Comparison of ENCODE assay signal across 11 mouse cellular contexts in genomic region chr6:6547997-6548396, GRCm38 (mm10). TPM values are rescaled to one million over a fixed set of nuclear protein-coding genes. Genes with fewer than 3 reads are reported as not detected.
DNase-seq lines count a peak whose midpoint lies in the region; ATAC-seq lines count a peak whose summit lies in the region.
"Had no signal": no experiment of that assay in that cellular context is flagged by ENCODE, and none has a peak within 500 bp of the region (broad histone marks: within the 10 kb centered on the region; RNA-seq: fewer than 3 reads in every experiment).

No protein-coding gene starts in this region.

- H3K4me1 ChIP-seq in heart, embryonic 12.5 days (replicated peaks): peaks cover 8% of the 10 kb centered on the region

- no peaks in the 10 kb centered on the region for H3K9me3 ChIP-seq in heart, embryonic 12.5 days (replicated peaks)
- H3K9me3 ChIP-seq: heart, embryonic 15.5 days had no signal

- no peak for ATAC-seq in heart, embryonic 12.5 days (ENCODE audit: insufficient number of reproducible peaks, low FRiP score)

- 46% methylated on average over 5 of the region's 5 CpGs for WGBS in heart, embryonic 12.5 days

- H3K4me3 ChIP-seq in heart, embryonic 12.5 days: no peak overlapping the region
- H3K4me3 ChIP-seq: heart, embryonic 15.5 days had no signal

- H3K27ac ChIP-seq in heart, embryonic 12.5 days (ENCODE audit: poor library complexity, severe bottlenecking): no peak overlapping the region
- H3K27ac ChIP-seq: heart, embryonic 15.5 days had no signal

- H3K9ac ChIP-seq in heart, embryonic 12.5 days: no peak overlapping the region
- H3K9ac ChIP-seq: heart, embryonic 15.5 days had no signal

- no peak overlapping the region for H3K4me2 ChIP-seq in heart, embryonic 12.5 days
- H3K4me2 ChIP-seq: heart, embryonic 15.5 days had no signal

- H3K27me3 ChIP-seq in heart, embryonic 12.5 days (replicated peaks): no peaks in the 10 kb centered on the region
- H3K27me3 ChIP-seq: heart, embryonic 15.5 days had no signal

- no peaks in the 10 kb centered on the region for H3K36me3 ChIP-seq in heart, embryonic 12.5 days
- H3K36me3 ChIP-seq: heart, embryonic 15.5 days had no signal

- DNase-seq in heart, postnatal 4 days: peak; percentile 34
- DNase-seq in MN1 (ENCODE audit: low spot score): peak; percentile 18
- DNase-seq in adrenal gland, postnatal 25 days: peak; percentile 31
- peak; percentile 13 for DNase-seq in lung, postnatal 25 days (ENCODE audit: low spot score)
- DNase-seq in cerebellum, adult 9-10 months: no peak
- DNase-seq in cerebellum, adult 9-11 months: no peak
- DNase-seq: cerebellum, adult 11 months; liver; retina, postnatal 1 day had no signal

RNA-seq across cellular contexts. Expression of gene Sem1, which starts 30.5 kb away (rescaled TPM):
- total RNA-seq in heart, postnatal 4 days (2021): 100 to 1,000 TPM; 105 to 109 TPM
- 208 and 209 TPM in 2 replicates for polyA plus RNA-seq in heart, embryonic 12.5 days (2016; fragmentation: Nextera tagmentation; extraction: Ambion mirVana)
- 68.9 and 78.3 TPM in 2 replicates for total RNA-seq in adrenal gland, postnatal 25 days (2021)

Comparison
In these comparisons a context has a peak if more than half of its experiments do, and no peak if none do; other contexts are left out.
1. DNase-seq: peak in heart, postnatal 4 days (single experiment), MN1 (single experiment), adrenal gland, postnatal 25 days (single experiment) and lung, postnatal 25 days (single experiment); none in cerebellum, adult 9-10 months (single experiment) and cerebellum, adult 9-11 months (single experiment).